Mouse (Mus musculus): Measurements from ENCODE around the gene Mthfr.

- TF ChIP-seq CTCF (IDR thresholded peaks at IDR 0.05; ENCODE audit: borderline replicate concordance, extremely low read depth, insufficient read depth, insufficient read length) (no peak), POLR2A (IDR thresholded peaks at IDR 0.05; ENCODE audit: borderline replicate concordance, extremely low read depth, insufficient read depth, insufficient read length, poor library complexity, severe bottlenecking) (no peak)
Observed at GRCm38 (mm10) chr4:148046450-148047031, 7.7 kb downstream of the Mthfr start.
